Mouse (Mus musculus): ENCODE measurements around the gene Plekhm1. TPM values are rescaled to one million over a fixed set of nuclear protein-coding genes. Genes with fewer than 3 reads are reported as not detected.

Plekhm1 gene
- polyA plus RNA-seq, 1 experiment from 2014 or later = 9.2 TPM

DNA sequence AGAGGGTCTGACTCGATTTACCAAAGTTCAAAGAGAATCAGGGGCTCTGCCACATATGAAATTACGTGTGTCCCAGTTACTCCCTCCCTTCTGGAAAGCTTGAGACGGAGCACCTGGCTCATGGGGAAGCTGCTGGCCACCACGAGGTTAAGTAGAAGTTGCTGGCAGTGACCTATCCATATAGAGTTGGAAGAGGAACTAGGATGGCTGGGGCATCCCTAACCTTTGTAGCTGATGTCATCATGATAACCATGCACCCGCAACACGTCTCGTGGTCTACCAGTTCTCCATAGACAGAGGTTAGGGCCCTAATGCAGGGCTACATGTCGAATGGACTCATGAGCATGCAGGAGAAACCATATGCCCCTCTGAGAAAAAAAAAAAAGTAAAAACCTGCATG is 92.3 kb downstream of the Plekhm1 start:
- ATAC-seq (ENCODE audit: low FRiP score) = no peak
- Histone ChIP-seq H3K9ac (no peak overlapping the region), H3K9me3 (ENCODE audit: control insufficient read depth, low read length) (no peaks in the 10 kb centered on the region), H3K4me1 (replicated peaks; ENCODE audit: control insufficient read depth, insufficient read depth, low read length) (no peaks in the 10 kb centered on the region), H3K4me3 (replicated peaks; ENCODE audit: low read length) (no peak overlapping the region), H3K36me3 (replicated peaks; ENCODE audit: control insufficient read depth, insufficient read depth) (no peaks in the 10 kb centered on the region), H3K4me2 (replicated peaks) (no peak overlapping the region), H3K27ac (no peak overlapping the region), H3K27me3 (ENCODE audit: control insufficient read depth, insufficient read depth, low read length) (no peaks in the 10 kb centered on the region)
- whole genome bisulfite sequencing = 86% methylated on average over 8 of the region's 8 CpGs
- no peak for DNase-seq (ENCODE audit: low spot score)

DNA sequence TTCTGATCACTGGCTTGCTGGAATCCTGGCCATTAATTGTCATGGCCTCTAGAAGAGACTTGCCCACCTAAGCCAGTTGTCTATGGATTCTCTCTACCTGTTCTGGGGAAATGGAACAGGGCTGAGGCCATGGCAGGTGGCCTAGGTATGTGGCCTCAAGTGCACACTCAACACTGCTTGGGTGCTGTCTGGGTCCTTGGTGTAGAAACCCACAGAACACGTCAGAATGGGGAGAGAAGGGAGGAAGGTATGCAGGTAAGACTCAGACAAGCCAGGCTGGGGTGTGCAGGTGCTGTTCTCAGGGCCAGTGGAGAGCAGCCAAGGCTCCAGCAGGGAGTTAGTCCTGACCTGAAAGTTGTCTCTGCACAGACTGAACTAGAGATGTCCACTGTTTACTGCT is 94.4 kb downstream of the Plekhm1 start:
- no peaks in the 10 kb centered on the region for H3K27me3 ChIP-seq (ENCODE audit: control insufficient read depth, insufficient read depth, low read length)
- WGBS = 73% methylated on average over 1 of the region's 1 CpGs
- H3K27ac ChIP-seq = no peak overlapping the region
- H3K9ac ChIP-seq = no peak overlapping the region
- H3K9me3 ChIP-seq (ENCODE audit: control insufficient read depth, low read length) = no peaks in the 10 kb centered on the region
- ATAC-seq (ENCODE audit: low FRiP score) (no peak), DNase-seq (ENCODE audit: low spot score) (no peak)
- no peak overlapping the region for H3K4me2 ChIP-seq (replicated peaks)
- H3K4me1 ChIP-seq (replicated peaks; ENCODE audit: control insufficient read depth, insufficient read depth, low read length) = no peaks in the 10 kb centered on the region
- H3K36me3 ChIP-seq (replicated peaks; ENCODE audit: control insufficient read depth, insufficient read depth) = no peaks in the 10 kb centered on the region
- H3K4me3 ChIP-seq (replicated peaks; ENCODE audit: low read length) = no peak overlapping the region

DNA sequence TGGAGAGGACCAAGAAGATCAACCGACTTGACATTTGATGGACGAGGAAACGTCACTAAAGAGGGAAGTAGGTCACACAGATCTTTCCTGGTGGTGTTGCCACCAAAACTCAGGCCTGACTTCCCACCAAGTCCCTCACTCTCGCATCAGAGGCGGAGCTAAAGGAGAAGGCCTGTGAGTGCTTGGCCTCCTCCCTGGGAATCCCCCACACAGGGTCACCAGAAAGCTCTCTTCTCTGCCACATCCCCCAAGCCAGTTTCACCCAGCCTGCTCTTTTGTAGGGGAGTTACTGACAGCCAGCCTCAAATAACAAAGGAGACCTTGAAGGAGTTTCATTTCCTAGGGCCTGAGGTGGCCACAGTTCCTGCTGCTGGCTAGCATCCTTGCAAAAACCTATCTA is 97.1 kb downstream of the Plekhm1 start:
- no peaks in the 10 kb centered on the region for H3K27me3 ChIP-seq (ENCODE audit: control insufficient read depth, insufficient read depth, low read length)
- ATAC-seq (ENCODE audit: low FRiP score) (no peak), DNase-seq (ENCODE audit: low spot score) (no peak)
- H3K4me3 ChIP-seq (replicated peaks; ENCODE audit: low read length) = no peak overlapping the region
- H3K4me1 ChIP-seq (replicated peaks; ENCODE audit: control insufficient read depth, insufficient read depth, low read length) = peaks cover 7% of the 10 kb centered on the region; the same call in 1 of the 2 replicates
- no peaks in the 10 kb centered on the region for H3K9me3 ChIP-seq (ENCODE audit: control insufficient read depth, low read length)
- no peak overlapping the region for H3K9ac ChIP-seq
- H3K36me3 ChIP-seq (replicated peaks; ENCODE audit: control insufficient read depth, insufficient read depth) = no peaks in the 10 kb centered on the region
- H3K27ac ChIP-seq = no peak overlapping the region
- no peak overlapping the region for H3K4me2 ChIP-seq (replicated peaks)
- 77% methylated on average over 5 of the region's 5 CpGs for WGBS

DNA sequence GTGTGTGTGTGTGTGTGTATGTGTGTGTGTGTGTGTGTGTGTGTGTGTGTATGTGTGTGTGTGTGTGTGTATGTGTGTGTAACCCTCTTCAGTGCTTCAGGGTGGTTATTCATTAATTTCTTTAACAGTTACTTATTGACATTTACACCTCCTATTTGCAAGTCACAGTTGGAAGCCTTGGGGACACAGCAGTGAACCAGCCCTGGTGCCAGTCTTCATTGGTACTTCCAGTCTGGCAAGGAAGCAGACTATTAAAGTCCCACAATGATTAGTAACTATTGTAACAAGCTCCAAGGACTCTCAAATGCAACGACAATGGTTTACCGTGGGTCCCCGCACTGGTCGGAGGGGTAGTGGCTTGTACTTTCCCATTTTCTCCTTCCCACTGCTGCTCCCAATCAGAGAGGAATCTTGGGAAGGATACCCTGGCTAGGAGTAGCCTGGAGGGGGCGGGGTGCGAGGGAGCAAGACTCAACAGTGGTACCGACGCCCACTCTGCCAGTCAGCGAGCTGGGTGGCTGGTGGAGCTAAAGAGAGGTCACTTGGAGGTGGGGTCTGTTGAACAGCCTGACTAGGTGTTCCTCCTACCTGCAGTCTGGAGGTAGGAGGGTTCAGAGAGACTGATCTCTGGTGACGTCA is 97.6 kb downstream of the Plekhm1 start:
- no peak for ATAC-seq (ENCODE audit: low FRiP score)

More for the DNA sequence above, 97.6 kb downstream of the Plekhm1 start:
- 73% methylated on average over 10 of the region's 10 CpGs for WGBS
- Histone ChIP-seq H3K36me3 (replicated peaks; ENCODE audit: control insufficient read depth, insufficient read depth) (no peaks in the 10 kb centered on the region), H3K27ac (no peak overlapping the region), H3K9me3 (ENCODE audit: control insufficient read depth, low read length) (no peaks in the 10 kb centered on the region), H3K27me3 (ENCODE audit: control insufficient read depth, insufficient read depth, low read length) (no peaks in the 10 kb centered on the region), H3K4me2 (replicated peaks) (no peak overlapping the region), H3K9ac (no peak overlapping the region), H3K4me1 (replicated peaks; ENCODE audit: control insufficient read depth, insufficient read depth, low read length) (peaks cover 7% of the 10 kb centered on the region; the same call in 1 of the 2 replicates), H3K4me3 (replicated peaks; ENCODE audit: low read length) (no peak overlapping the region)
- DNase-seq (ENCODE audit: low spot score) = no peak

Other genes with a start within 250 kb of the Plekhm1 start
- gene Fmnl1, start 241.6 kb downstream of the Plekhm1 start, polyA plus RNA-seq (2014; fragmentation: Nextera tagmentation; extraction: Ambion mirVana) = 6.1 and 8.0 TPM in 2 replicates
- gene 1700023F06Rik, start 204.1 kb downstream of the Plekhm1 start, polyA plus RNA-seq (2014; fragmentation: Nextera tagmentation; extraction: Ambion mirVana) = 1.9 TPM in 2 replicates
- gene Spata32, start 194.3 kb downstream of the Plekhm1 start, polyA plus RNA-seq (2014; fragmentation: Nextera tagmentation; extraction: Ambion mirVana) = 0.29 and 0.31 TPM in 2 replicates
- gene Map3k14, start 145.2 kb downstream of the Plekhm1 start, polyA plus RNA-seq (2014; fragmentation: Nextera tagmentation; extraction: Ambion mirVana) = 2.9 and 4.0 TPM in 2 replicates
- gene Arhgap27, start 49.0 kb downstream of the Plekhm1 start, polyA plus RNA-seq (2014; fragmentation: Nextera tagmentation; extraction: Ambion mirVana) = 3.9 and 5.4 TPM in 2 replicates
- not detected in 2 replicates for gene Lrrc37a, start 91.9 kb upstream of the Plekhm1 start, polyA plus RNA-seq (2014; fragmentation: Nextera tagmentation; extraction: Ambion mirVana)
- gene Gm884, start 208.5 kb upstream of the Plekhm1 start, polyA plus RNA-seq (2014; fragmentation: Nextera tagmentation; extraction: Ambion mirVana) = not detected in 2 replicates
- not detected in 2 replicates for gene Lyzl6, start 226.2 kb upstream of the Plekhm1 start, polyA plus RNA-seq (2014; fragmentation: Nextera tagmentation; extraction: Ambion mirVana)
- gene Rprml, start 236.9 kb upstream of the Plekhm1 start, polyA plus RNA-seq (2014; fragmentation: Nextera tagmentation; extraction: Ambion mirVana) = 0.35 TPM in 1 of 2 replicates, not detected in the other

Measured in hindbrain, embryonic 14.5 days (tissue).